Mouse (Mus musculus): ENCODE measurements around the gene Gm15557.

- no peak for TF ChIP-seq POLR2A (IDR thresholded peaks at IDR 0.05; ENCODE audit: insufficient read length, low read depth)
- TF ChIP-seq MAX (IDR thresholded peaks at IDR 0.05; ENCODE audit: low read depth): no peak
- no peak for TF ChIP-seq E2F4 (IDR thresholded peaks at IDR 0.05; ENCODE audit: insufficient read depth)
- TF ChIP-seq CEBPB (IDR thresholded peaks at IDR 0.05; ENCODE audit: insufficient read depth, poor library complexity, severe bottlenecking): no peak
- TF ChIP-seq TCF12 (IDR thresholded peaks at IDR 0.05; ENCODE audit: insufficient read depth, poor library complexity, severe bottlenecking): no peak
- no peak for TF ChIP-seq TCF3 (IDR thresholded peaks at IDR 0.05; ENCODE audit: insufficient read length, low read depth)
- no peak for TF ChIP-seq MYOG (IDR thresholded peaks at IDR 0.05; ENCODE audit: control insufficient read depth in 1 of 3, insufficient read depth in 1 of 3, insufficient read length in 2 of 3, low read depth in 2 of 3)
- no peak for TF ChIP-seq POLR2AphosphoS2 (IDR thresholded peaks at IDR 0.05; ENCODE audit: insufficient read length, low read depth)
- no peak for TF ChIP-seq MYOD1 (IDR thresholded peaks at IDR 0.05; ENCODE audit: control insufficient read depth in 1 of 3, insufficient read length in 2 of 3, low read depth in 2 of 3)
Measured at GRCm38 (mm10) chr2:155914684-155915083, 25.8 kb upstream of the Gm15557 start.
